Mouse (Mus musculus) left cerebral cortex, adult 6 months (tissue): ENCODE data around the gene Zpbp2. TPM values are rescaled to one million over a fixed set of nuclear protein-coding genes. Genes with fewer than 3 reads are reported as not detected.

Experiments
- long read RNA-seq, 2 experiments: library from polyadenylated mRNA; unstranded; transcript quantifications; one replicate each; pipeline ENCODE4 v2.0.0; 2019 to 2020
- polyA plus RNA-seq: library from polyadenylated mRNA; unstranded; fragments of <200 nt; fragmentation: Nextera tagmentation; gene quantifications from 2 replicates; pipeline ENCODE4 v1.2.3, GENCODE M21; 2021

Zpbp2 gene
- polyA plus RNA-seq: not detected in 2 replicates
- long read RNA-seq, experiment 1: 0 reads
- long read RNA-seq, experiment 2: 0 reads

GRCm38 (mm10) chr11:98550975-98551828 lies at the start of gene Zpbp2:
Gene Zpbp2, plus strand, starts transcription at chr11:98551097.

GRCm38 (mm10) chr11:98545711-98546231 lies 5.1 kb upstream of the Zpbp2 start, which contains the start of gene Ikzf3:
Gene Ikzf3, minus strand, starts transcription at chr11:98546031.

GRCm38 (mm10) chr11:98586892-98587563 lies 36.1 kb downstream of the Zpbp2 start, which contains the start of gene Ormdl3:
Gene Ormdl3, minus strand, starts transcription at chr11:98587368.

GRCm38 (mm10) chr11:98597991-98598390 lies 47.1 kb downstream of the Zpbp2 start, which contains the start of gene Lrrc3c:
Gene Lrrc3c, plus strand, starts transcription at chr11:98598291.

Other genes starting within 250 kb of the Zpbp2 start
- gene Neurod2, start 221.4 kb upstream of the Zpbp2 start, polyA plus RNA-seq: 8.6 and 13.4 TPM in 2 replicates
- 207 and 248 TPM in 2 replicates for gene Ppp1r1b, start 202.7 kb upstream of the Zpbp2 start, polyA plus RNA-seq
- gene Stard3, start 192.7 kb upstream of the Zpbp2 start, polyA plus RNA-seq: 39.7 and 45.4 TPM in 2 replicates
- 10.8 and 18.4 TPM in 2 replicates for gene Tcap, start 167.3 kb upstream of the Zpbp2 start, polyA plus RNA-seq
- 0.17 and 0.50 TPM in 2 replicates for gene Pnmt, start 164.6 kb upstream of the Zpbp2 start, polyA plus RNA-seq
- 0.92 and 4.4 TPM in 2 replicates for gene Pgap3, start 150.6 kb upstream of the Zpbp2 start, polyA plus RNA-seq
- gene Erbb2, start 138.6 kb upstream of the Zpbp2 start, polyA plus RNA-seq: 1.1 and 1.3 TPM in 2 replicates
- 279 and 288 TPM in 2 replicates for gene Mien1, start 112.1 kb upstream of the Zpbp2 start, polyA plus RNA-seq
- gene Grb7, start 104.7 kb upstream of the Zpbp2 start, polyA plus RNA-seq: 1.4 and 1.7 TPM in 2 replicates
- 0.73 and 1.6 TPM in 2 replicates for gene Ikzf3, start 5.1 kb upstream of the Zpbp2 start, polyA plus RNA-seq
- gene Ormdl3, start 36.3 kb downstream of the Zpbp2 start, polyA plus RNA-seq: 18.2 and 19.1 TPM in 2 replicates
- gene Lrrc3c, start 47.2 kb downstream of the Zpbp2 start, polyA plus RNA-seq: not detected in 2 replicates
- 0.30 and 1.2 TPM in 2 replicates for gene Gm12355, start 74.6 kb downstream of the Zpbp2 start, polyA plus RNA-seq
- not detected in 2 replicates for gene Gsdma3, start 75.3 kb downstream of the Zpbp2 start, polyA plus RNA-seq
- gene Gsdma2, start 95.7 kb downstream of the Zpbp2 start, polyA plus RNA-seq: not detected in 2 replicates
- not detected in 2 replicates for gene Gsdma, start 113.3 kb downstream of the Zpbp2 start, polyA plus RNA-seq
- gene Psmd3, start 131.5 kb downstream of the Zpbp2 start, polyA plus RNA-seq: 73.9 and 75.5 TPM in 2 replicates
- gene Csf3, start 150.2 kb downstream of the Zpbp2 start, polyA plus RNA-seq: not detected in 2 replicates
- 23.9 and 29.3 TPM in 2 replicates for gene Med24, start 178.3 kb downstream of the Zpbp2 start, polyA plus RNA-seq
- gene Thra, start 189.5 kb downstream of the Zpbp2 start, polyA plus RNA-seq: 112 and 113 TPM in 2 replicates
- gene Nr1d1, start 224.2 kb downstream of the Zpbp2 start, polyA plus RNA-seq: 51.2 and 77.4 TPM in 2 replicates
- 14.8 and 16.6 TPM in 2 replicates for gene Msl1, start 244.4 kb downstream of the Zpbp2 start, polyA plus RNA-seq